Mouse (Mus musculus) central nervous system, embryonic 18 days (tissue): ENCODE measurements around the gene Gm43552. TPM values are rescaled to one million over a fixed set of nuclear protein-coding genes. Genes with fewer than 3 reads are reported as not detected.

Experiments
- polyA plus RNA-seq: library from polyadenylated mRNA; depleted of rRNA; stranded (reverse); fragments of >200 nt; gene quantifications from 2 replicates; pipeline ENCODE4 v1.2.3, GENCODE M21; 2012; rRNA removed

Gm43552 gene
- 0.52 and 0.91 TPM in 2 replicates for polyA plus RNA-seq

DNA sequence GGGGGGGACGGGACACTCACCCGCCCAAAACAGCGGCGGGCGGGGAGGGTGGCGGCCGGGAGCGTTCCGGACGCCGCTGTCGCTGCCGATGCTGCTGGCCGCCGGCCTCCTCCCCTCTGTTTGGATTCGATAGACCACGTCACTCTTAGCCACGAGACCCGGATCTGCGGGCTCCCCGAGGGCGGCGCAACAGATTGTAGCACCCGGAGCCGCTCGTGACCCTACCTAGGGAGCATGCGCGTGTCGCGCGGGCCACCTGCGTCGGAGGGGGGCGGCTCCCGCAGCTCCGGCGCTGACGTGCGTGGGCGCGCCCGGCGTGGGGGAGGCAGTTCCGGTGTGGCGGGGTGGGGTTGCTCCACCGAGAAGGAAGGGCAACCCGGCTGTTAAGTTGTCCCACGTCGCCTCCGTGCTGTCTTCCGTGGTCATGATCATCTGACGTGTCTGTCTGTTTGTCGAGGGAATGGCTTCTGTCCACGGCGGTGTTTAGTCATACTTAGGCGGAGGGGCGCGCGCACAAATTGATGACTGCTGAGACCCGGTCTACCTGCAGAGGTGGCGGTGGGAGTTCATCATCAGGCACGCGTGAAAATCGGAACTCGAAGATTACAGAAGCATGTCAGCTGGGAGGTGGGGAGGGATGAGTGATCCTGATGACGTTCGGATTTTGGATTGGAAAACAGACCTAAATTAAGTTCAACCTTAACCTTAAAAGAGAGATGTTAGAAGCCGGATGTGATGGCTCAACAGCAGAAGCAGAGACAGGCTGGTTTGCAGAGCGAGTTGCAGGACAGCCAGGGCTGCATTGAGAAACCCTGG lies at the start of gene Gm43552:
Gene Gm43552, minus strand, starts transcription at position 118 of the 816 bp plus-strand sequence.

GRCm38 (mm10) chr5:65536751-65537419 lies 44.3 kb upstream of the Gm43552 start, which contains the start of the genes Smim14 and Ube2k:
Smim14 (minus strand) TSS chr5:65537184.
Ube2k (plus strand) TSS chr5:65537233.

DNA sequence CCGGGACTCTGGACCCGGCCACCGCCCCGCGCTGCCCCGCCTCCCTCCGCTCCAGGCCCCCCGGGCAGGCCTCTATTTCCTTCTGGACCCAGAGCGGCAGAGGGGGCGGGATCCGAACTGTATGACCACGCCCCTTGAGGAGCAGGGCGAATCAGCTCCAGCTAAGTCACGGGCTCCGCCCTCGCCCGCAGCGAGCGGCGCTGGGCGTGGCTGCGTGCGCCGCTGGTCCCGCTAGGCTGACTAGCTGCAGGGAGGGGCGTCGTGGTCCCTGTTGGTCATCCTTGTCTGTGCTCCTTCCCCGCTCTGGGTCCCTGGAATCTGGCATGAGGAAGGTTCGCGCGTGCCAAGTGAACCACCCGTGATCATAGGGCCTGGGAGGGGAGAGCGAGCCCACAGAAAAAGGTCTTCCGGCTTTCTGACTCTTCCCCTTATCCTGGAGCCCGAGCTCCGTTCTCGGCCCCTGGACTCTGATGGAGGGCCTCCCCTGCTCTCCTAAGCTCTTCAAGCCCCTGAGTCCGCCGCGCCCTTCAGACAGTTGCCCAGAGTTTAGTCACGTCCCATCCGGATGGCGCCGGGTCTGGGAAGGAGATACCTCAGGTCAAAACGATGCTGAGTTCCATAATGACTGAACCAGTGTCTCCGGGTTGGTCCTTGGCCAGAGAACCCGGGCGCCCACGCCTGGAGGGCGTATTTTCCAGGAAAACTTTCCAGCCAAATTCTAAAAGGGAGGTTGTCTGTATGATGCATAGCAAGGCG lies 56.6 kb downstream of the Gm43552 start, which contains the start of gene Ugdh:
Gene Ugdh, minus strand, starts transcription at position 144 of the 756 bp plus-strand sequence.

GRCm38 (mm10) chr5:65390648-65391644 lies 101.7 kb downstream of the Gm43552 start, which contains the start of the genes Rpl9 and Lias:
Rpl9 (minus strand) TSS chr5:65391444.
Lias (plus strand) TSS chr5:65391497.

Other genes with a start within 250 kb of the Gm43552 start
- gene Rfc1, start 157.2 kb downstream of the Gm43552 start, polyA plus RNA-seq = 17.5 and 20.2 TPM in 2 replicates
- gene Klb, start 144.5 kb downstream of the Gm43552 start, polyA plus RNA-seq = 0.16 and 0.17 TPM in 2 replicates
- gene Rpl9, start 101.4 kb downstream of the Gm43552 start, polyA plus RNA-seq = 804 and 809 TPM in 2 replicates
- gene Lias, start 101.3 kb downstream of the Gm43552 start, polyA plus RNA-seq = 37.5 and 40.7 TPM in 2 replicates
- gene Ugdh, start 56.9 kb downstream of the Gm43552 start, polyA plus RNA-seq = 42.1 and 45.5 TPM in 2 replicates
- gene Smim14, start 44.4 kb upstream of the Gm43552 start, polyA plus RNA-seq = 117 and 130 TPM in 2 replicates
- 118 and 131 TPM in 2 replicates for gene Ube2k, start 44.4 kb upstream of the Gm43552 start, polyA plus RNA-seq
- 69.3 and 70.2 TPM in 2 replicates for gene Pds5a, start 205.4 kb upstream of the Gm43552 start, polyA plus RNA-seq